Mouse (Mus musculus) liver, postnatal 0 days (tissue): Measurements from ENCODE around the gene Rarres1. TPM values are rescaled to one million over a fixed set of nuclear protein-coding genes. Genes with fewer than 3 reads are reported as not detected.

Experiments
- ATAC-seq: fragments of 200-750 bp; cut with Nextera tagmentation; 2 replicates; pipeline ENCODE4 v1.8.0; 2017; ENCODE audit warnings: mild to moderate bottlenecking, moderate library complexity
- DNase-seq: peaks from one replicate; pipeline ENCODE4 v3.0.0-alpha.2; 2016
- H3K27ac ChIP-seq: fragments of 300-500 bp; sonication (generic); 2 replicates; pipeline ENCODE4 v1.5.1; 2014; ENCODE audit warnings: antibody characterized with exemption, moderate library complexity, mild to moderate bottlenecking, low read depth
- H3K27me3 ChIP-seq: fragments of 300-500 bp; sonication (generic); 2 replicates; pipeline ENCODE4 v1.6.1; 2014; ENCODE audit warnings: low read length, control low read depth, mixed read lengths; ENCODE audit not compliant: insufficient read depth
- H3K36me3 ChIP-seq: fragments of 300-500 bp; sonication (generic); replicated peaks from 2 replicates; pipeline ENCODE4 v1.6.1; 2014; ENCODE audit warnings: mild to moderate bottlenecking, control low read depth, low read length, moderate library complexity, mixed read lengths; ENCODE audit not compliant: insufficient read depth
- H3K4me1 ChIP-seq: fragments of 300-500 bp; sonication (generic); 2 replicates; pipeline ENCODE4 v1.6.1; 2014; ENCODE audit warnings: antibody characterized with exemption, mild to moderate bottlenecking, control low read depth; ENCODE audit not compliant: insufficient read depth
- H3K4me2 ChIP-seq: fragments of 300-500 bp; sonication (generic); 2 replicates; pipeline ENCODE4 v1.6.1; 2014; ENCODE audit warnings: low read depth, mild to moderate bottlenecking, low read length, moderate library complexity, mixed read lengths
- H3K4me3 ChIP-seq: fragments of 300-500 bp; sonication (generic); 2 replicates; pipeline ENCODE4 v1.5.1; 2014; ENCODE audit warnings: low read depth, low read length
- H3K9ac ChIP-seq: fragments of 300-500 bp; sonication (generic); replicated peaks from 2 replicates; pipeline ENCODE4 v1.6.1; 2014; ENCODE audit warnings: mild to moderate bottlenecking, moderate library complexity
- H3K9me3 ChIP-seq: fragments of 300-500 bp; sonication (generic); 2 replicates; pipeline ENCODE4 v1.6.1; 2016; ENCODE audit warnings: mild to moderate bottlenecking, control low read depth, low read length, mixed read lengths
- CTCF ChIP-seq: sonication (generic); IDR thresholded peaks from 2 replicates; pipeline ENCODE4 v1.5.1; 2016; ENCODE audit warnings: antibody characterized with exemption, low read depth
- EP300 ChIP-seq: IDR thresholded peaks from 2 replicates; pipeline ENCODE4 v1.6.1; 2016; ENCODE audit warnings: antibody characterized with exemption, low read depth, mild to moderate bottlenecking
- WGBS: fragments of 180-500 bp; shearing (Covaris S2); extraction: QIAGEN DNeasy Blood & Tissue Kit; methylation state at CpG from one replicate; pipeline ENCODE4 v1.1.7; 2014; ENCODE audit not compliant: insufficient replicate concordance; 5-methylcytosine and 5-hydroxymethylcytosine counted together
- polyA plus RNA-seq: library from polyadenylated mRNA; unstranded; fragments of >200 nt; fragmentation: Nextera tagmentation; extraction: Ambion mirVana; gene quantifications from 2 replicates; pipeline ENCODE4 v1.2.1, GENCODE M21; 2015

The Rarres1 gene
- polyA plus RNA-seq, 1 experiment from 2014 or later, result 12.7 TPM

DNA sequence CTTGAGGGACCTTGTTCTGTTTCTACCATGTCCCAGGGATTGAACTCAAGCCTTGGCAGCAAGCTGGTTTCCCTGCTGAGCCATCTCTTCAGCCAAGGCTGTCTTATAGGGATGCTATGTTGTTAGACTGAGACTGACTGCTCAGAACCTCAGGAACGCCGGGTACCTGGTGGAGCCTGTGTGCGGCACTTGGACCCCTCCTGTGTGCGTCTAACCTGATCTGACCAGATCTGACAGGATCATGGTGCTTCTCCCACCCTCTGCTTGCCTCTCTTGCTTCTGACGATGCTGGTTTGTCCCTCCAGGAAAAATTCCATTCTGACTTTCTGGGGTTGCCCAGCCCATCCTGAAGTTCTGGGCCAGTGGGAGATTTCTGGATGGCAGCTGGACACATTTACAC lies 48.7 kb downstream of the Rarres1 start:
- H3K36me3 ChIP-seq, result peaks cover 16% of the 10 kb centered on the region
- H3K9ac ChIP-seq, result no peak overlapping the region
- no peaks in the 10 kb centered on the region for H3K27me3 ChIP-seq
- H3K4me3 ChIP-seq, result no peak overlapping the region
- peaks cover 13% of the 10 kb centered on the region for H3K4me1 ChIP-seq
- WGBS, result 97% methylated on average over 5 of the region's 5 CpGs
- no peak overlapping the region for H3K27ac ChIP-seq
- DNase-seq (no peak), ATAC-seq (no peak)
- no peak for TF ChIP-seq EP300
- TF ChIP-seq CTCF, result no peak
- H3K9me3 ChIP-seq, result no peaks in the 10 kb centered on the region
- no peak overlapping the region for H3K4me2 ChIP-seq

DNA sequence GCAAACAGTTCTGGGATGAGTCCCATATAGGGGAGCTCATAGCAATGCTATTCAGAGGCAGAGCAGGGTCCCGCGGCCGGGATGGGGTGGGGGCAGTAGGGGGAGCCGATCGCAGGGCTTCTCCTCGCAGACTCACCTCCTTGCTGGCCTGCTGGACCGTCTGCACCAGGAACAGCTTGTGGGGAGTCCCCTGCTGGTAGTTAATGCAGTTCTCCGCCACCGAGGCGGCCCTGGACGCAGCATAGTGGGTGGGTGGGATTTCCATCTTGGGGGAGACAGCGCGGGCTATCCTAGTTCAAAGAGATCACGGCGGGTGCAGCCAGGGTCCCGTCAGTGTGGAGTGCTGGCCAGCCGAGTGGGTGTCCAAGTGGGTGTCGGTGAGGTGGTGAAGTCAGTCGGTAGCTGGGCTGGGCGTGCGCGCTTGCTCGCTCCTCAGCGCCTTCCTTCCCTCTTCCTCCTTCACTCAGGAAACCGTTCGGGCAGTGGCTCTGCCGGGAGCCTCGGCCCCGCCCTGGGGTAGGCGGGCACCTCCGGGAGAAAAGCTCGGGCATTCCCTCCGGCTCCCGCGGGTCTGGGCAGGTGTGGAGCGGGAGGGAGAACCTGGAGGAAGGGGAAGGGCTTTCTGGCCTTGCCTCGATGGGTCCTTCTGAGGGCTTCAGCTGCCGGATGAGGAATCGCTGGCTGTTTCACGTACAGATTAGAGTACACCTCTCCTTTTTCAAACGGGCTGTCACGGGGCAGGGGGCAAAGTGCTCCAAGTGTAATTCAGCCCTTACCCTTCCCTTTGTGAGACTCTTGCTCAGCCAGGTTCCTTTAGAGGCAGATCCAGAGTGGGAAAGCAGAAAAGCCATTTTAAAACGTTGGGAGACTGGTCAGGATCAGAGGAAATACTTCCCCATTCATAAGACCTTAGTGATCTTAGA lies 51.6 kb downstream of the Rarres1 start, which contains the start of gene Lxn:
Gene Lxn, minus strand, starts transcription at position 477 of the 923 bp plus-strand sequence.
- Histone ChIP-seq H3K9ac (peak within 1 kb of the TSS; percentile 69), H3K27ac (peak within 1 kb of the TSS; percentile 48), H3K9me3 (no peaks in the 10 kb centered on the region), H3K27me3 (no peaks in the 10 kb centered on the region), H3K4me3 (peak within 1 kb of the TSS; percentile 55), H3K36me3 (peaks cover 29% of the 10 kb centered on the region), H3K4me2 (peak within 1 kb of the TSS; percentile 92), H3K4me1 (peaks cover 11% of the 10 kb centered on the region)
- DNase-seq (peak; percentile 64), ATAC-seq (peak; percentile 68)
- under 1% methylated on average over 43 of the region's 43 CpGs for WGBS
- no peak for TF ChIP-seq EP300
- peak; percentile 32; the same call in 1 of the 2 replicates for TF ChIP-seq CTCF

- Histone ChIP-seq H3K27me3 (no peaks in the 10 kb centered on the region), H3K9me3 (no peaks in the 10 kb centered on the region), H3K4me1 (peaks cover 11% of the 10 kb centered on the region), H3K36me3 (peaks cover 30% of the 10 kb centered on the region), H3K27ac (peak overlapping the region; percentile 48; the same call in 1 of the 2 replicates), H3K4me3 (peak overlapping the region; percentile 55), H3K4me2 (peak overlapping the region; percentile 92), H3K9ac (peak overlapping the region; percentile 69)
- TF ChIP-seq EP300 (no peak), CTCF (no peak)
- ATAC-seq, result peak; percentile 5; the same call in 1 of the 2 replicates
- no peak for DNase-seq
- WGBS, result 3% methylated on average over 12 of the region's 12 CpGs
These were observed 52.3 kb downstream of the Rarres1 start for GRCm38 (mm10) chr3:67463001-67463400.

DNA sequence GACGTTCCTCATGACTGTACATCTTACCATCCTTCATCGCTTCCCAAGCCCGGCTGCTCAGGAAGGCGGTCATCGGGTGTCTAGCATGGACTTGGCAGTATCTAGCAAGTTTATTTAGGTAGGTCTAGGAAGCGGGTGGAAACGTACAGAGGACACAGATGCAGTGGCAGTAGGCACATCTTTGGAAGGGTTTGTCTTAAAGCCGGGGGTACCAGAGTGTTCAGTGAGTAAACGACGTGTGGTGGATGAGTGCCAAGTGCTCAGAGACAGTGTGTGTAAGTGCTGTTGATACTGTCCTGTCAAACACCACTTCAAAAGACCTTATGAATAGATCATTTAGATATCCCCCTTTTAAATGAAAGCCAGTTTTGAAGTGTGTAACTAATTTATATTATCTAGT lies 52.7 kb downstream of the Rarres1 start:
- DNase-seq (no peak), ATAC-seq (no peak)
- H3K4me1 ChIP-seq, result peaks cover 11% of the 10 kb centered on the region
- H3K4me2 ChIP-seq, result peak overlapping the region; percentile 92
- H3K9me3 ChIP-seq, result no peaks in the 10 kb centered on the region
- TF ChIP-seq CTCF (no peak), EP300 (no peak)
- H3K9ac ChIP-seq, result no peak overlapping the region
- H3K36me3 ChIP-seq, result peaks cover 30% of the 10 kb centered on the region
- peak overlapping the region; percentile 55 for H3K4me3 ChIP-seq
- no peak overlapping the region for H3K27ac ChIP-seq
- WGBS, result 50% methylated on average over 10 of the region's 10 CpGs
- no peaks in the 10 kb centered on the region for H3K27me3 ChIP-seq

DNA sequence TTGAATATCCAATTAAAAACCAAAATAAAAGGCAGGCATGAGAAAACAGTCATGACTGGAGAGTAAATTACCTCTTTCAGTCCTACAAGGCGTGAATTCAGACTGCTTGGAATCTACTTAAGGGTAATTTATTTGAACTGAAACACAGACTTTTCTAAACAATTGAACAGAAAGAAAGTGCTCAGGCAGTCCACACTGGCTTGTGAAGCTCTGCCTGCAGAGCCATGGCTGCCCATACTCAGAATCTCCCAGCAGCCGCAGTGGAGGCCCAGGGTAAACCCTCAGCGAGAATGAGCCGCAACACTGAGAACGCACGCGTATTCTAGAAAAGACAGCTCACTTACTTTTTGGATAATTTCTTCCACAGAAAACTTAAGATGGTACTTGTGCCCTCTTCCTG lies 53.3 kb downstream of the Rarres1 start:
- peaks cover 11% of the 10 kb centered on the region for H3K4me1 ChIP-seq
- no peak for ATAC-seq
- no peak overlapping the region for H3K4me3 ChIP-seq
- H3K9ac ChIP-seq, result no peak overlapping the region
- TF ChIP-seq EP300 (no peak), CTCF (no peak)
- no peak for DNase-seq
- no peaks in the 10 kb centered on the region for H3K27me3 ChIP-seq
- H3K9me3 ChIP-seq, result no peaks in the 10 kb centered on the region
- peaks cover 35% of the 10 kb centered on the region for H3K36me3 ChIP-seq
- WGBS, result 93% methylated on average over 7 of the region's 7 CpGs
- H3K27ac ChIP-seq, result no peak overlapping the region
- no peak overlapping the region for H3K4me2 ChIP-seq

DNA sequence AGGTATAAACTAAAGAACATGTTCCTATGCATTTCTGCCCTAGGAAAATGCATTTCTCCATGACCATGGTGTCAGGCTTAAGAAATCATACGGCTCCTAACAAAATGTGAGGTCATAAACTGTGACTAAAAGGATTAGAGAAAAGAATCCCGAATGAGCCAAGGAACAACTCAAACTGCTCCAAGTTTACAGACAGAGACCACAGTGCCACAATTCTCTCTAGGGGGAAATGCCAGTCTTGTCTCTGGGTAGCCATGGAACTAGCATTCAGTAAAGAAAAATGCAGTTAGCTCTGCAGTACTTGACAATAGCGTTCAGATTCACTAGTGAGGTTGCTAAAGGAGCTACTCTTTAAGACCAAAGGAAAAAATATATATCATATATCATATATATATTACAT lies 55.4 kb downstream of the Rarres1 start:
- Histone ChIP-seq H3K9me3 (no peaks in the 10 kb centered on the region), H3K9ac (no peak overlapping the region), H3K27ac (no peak overlapping the region), H3K27me3 (no peaks in the 10 kb centered on the region), H3K4me3 (no peak overlapping the region), H3K4me1 (peaks cover 11% of the 10 kb centered on the region), H3K4me2 (no peak overlapping the region), H3K36me3 (peaks cover 41% of the 10 kb centered on the region)
- no peak for ATAC-seq
- no peak for DNase-seq
- WGBS, result 88% methylated on average over 3 of the region's 3 CpGs
- no peak for TF ChIP-seq EP300
- TF ChIP-seq CTCF, result no peak
